Mouse (Mus musculus) stomach, embryonic 16.5 days (tissue): ENCODE measurements at regions not wholly inside any gene's neighbourhood (a gene's known extent, or its start where the extent isn't known, plus 50 kb on each side); places are given as distances from the start of the nearest gene placed in this dataset.

Experiments used
- ATAC-seq: fragments of 200-750 bp; cut with Nextera tagmentation; 2 replicates; pipeline ENCODE4 v1.8.0; 2017; ENCODE audit warnings: moderate number of reproducible peaks, moderate TSS enrichment; ENCODE audit not compliant: insufficient read depth, low FRiP score
- H3K27ac ChIP-seq: fragments of 300-500 bp; sonication (generic); 2 replicates; pipeline ENCODE4 v1.5.1; 2014; ENCODE audit warnings: low read length
- H3K27me3 ChIP-seq: fragments of 300-500 bp; sonication (generic); 2 replicates; pipeline ENCODE4 v1.6.1; 2014; ENCODE audit warnings: low read length, control low read depth, mixed read lengths; ENCODE audit not compliant: control insufficient read depth, insufficient read depth
- H3K36me3 ChIP-seq: fragments of 300-500 bp; sonication (generic); 2 replicates; pipeline ENCODE4 v1.6.1; 2014; ENCODE audit warnings: low read length; ENCODE audit not compliant: control insufficient read depth, insufficient read depth
- H3K4me1 ChIP-seq: fragments of 300-500 bp; sonication (generic); 2 replicates; pipeline ENCODE4 v1.6.1; 2014; ENCODE audit warnings: low read length, control low read depth, mixed read lengths; ENCODE audit not compliant: control insufficient read depth, insufficient read depth
- H3K4me2 ChIP-seq: fragments of 300-500 bp; sonication (generic); 2 replicates; pipeline ENCODE4 v1.6.1; 2014; ENCODE audit warnings: low read depth, low read length, mixed read lengths
- H3K4me3 ChIP-seq: fragments of 300-500 bp; sonication (generic); replicated peaks from 2 replicates; pipeline ENCODE4 v1.5.1; 2014; ENCODE audit warnings: mild to moderate bottlenecking, low read length
- H3K9ac ChIP-seq: fragments of 300-500 bp; sonication (generic); 2 replicates; pipeline ENCODE4 v1.6.1; 2014; ENCODE audit warnings: low read length
- H3K9me3 ChIP-seq: fragments of 300-500 bp; sonication (generic); replicated peaks from 2 replicates; pipeline ENCODE4 v1.6.1; 2016; ENCODE audit warnings: low read length, control low read depth; ENCODE audit not compliant: control insufficient read depth
- WGBS: fragments of 180-500 bp; shearing (Covaris S2); extraction: QIAGEN DNeasy Blood & Tissue Kit; methylation state at CpG from one replicate; pipeline ENCODE4 v1.1.7; 2014; 5-methylcytosine and 5-hydroxymethylcytosine counted together

DNA sequence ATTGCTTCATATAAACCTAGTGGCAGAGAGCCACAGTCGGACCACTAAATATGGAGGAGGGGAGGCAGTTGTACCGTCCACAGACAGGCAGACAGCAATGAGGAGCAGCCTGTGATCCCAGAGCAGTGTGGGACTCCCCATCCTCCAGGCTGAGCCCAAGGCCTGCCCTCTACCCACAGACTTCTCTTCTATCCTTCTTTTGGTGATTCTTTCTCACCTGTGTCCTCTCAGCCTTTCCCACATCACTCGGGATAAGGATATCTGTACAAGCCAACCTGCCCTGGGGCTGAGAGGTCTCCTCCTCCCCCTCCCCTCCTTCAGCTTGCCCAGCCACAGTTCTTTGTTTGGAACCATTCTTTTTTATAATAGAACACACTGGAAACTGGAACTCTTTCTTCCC is 158.8 kb upstream of the 1700066M21Rik start:
- no peak overlapping the region for H3K27ac ChIP-seq
- H3K9me3 ChIP-seq = no peaks in the 10 kb centered on the region
- H3K36me3 ChIP-seq = no peaks in the 10 kb centered on the region
- WGBS = 49% methylated on average over 3 of the region's 3 CpGs
- no peak overlapping the region for H3K4me2 ChIP-seq
- no peak for ATAC-seq
- no peak overlapping the region for H3K4me3 ChIP-seq
- H3K4me1 ChIP-seq = no peaks in the 10 kb centered on the region; the same call in 1 of the 2 replicates
- no peaks in the 10 kb centered on the region for H3K27me3 ChIP-seq
- H3K9ac ChIP-seq = no peak overlapping the region

DNA sequence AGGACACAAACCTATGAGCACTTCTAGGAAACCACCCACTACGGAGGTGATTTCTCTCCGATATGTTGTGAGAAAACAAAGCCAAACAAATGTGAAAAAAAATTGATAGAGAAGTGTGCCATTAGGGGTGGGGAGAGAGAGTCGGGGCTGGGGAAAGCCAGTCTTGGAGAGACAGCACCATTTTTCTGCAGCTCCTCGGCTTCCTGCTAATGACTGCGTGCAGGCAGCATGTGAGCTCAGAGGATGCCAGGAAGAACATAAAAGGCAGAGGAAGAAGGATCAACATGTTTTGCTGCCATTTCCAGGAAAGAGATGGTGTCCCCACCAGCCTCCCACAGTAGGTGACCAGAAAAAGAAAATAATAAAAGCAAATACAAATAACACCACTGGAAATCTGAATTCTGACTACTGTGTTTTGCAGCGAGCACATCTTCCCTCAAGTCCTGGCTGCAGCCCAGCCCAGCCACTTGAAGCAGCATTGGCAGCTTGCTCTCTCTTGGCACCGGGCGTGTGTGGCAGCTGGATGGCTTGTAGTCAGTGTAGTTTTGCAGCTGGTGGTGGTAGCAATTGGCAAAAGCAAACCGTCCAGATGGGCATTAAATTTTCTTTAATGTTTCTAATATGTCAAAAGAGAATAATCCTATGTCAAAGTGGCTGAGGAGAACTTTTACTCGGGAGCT is 152.9 kb upstream of the 1700066M21Rik start:
- H3K4me2 ChIP-seq = no peak overlapping the region
- no peak overlapping the region for H3K4me3 ChIP-seq
- H3K9ac ChIP-seq = no peak overlapping the region
- no peak for ATAC-seq
- no peaks in the 10 kb centered on the region for H3K36me3 ChIP-seq
- no peaks in the 10 kb centered on the region for H3K4me1 ChIP-seq
- H3K9me3 ChIP-seq = no peaks in the 10 kb centered on the region
- WGBS = 66% methylated on average over 10 of the region's 10 CpGs
- H3K27me3 ChIP-seq = no peaks in the 10 kb centered on the region
- no peak overlapping the region for H3K27ac ChIP-seq

DNA sequence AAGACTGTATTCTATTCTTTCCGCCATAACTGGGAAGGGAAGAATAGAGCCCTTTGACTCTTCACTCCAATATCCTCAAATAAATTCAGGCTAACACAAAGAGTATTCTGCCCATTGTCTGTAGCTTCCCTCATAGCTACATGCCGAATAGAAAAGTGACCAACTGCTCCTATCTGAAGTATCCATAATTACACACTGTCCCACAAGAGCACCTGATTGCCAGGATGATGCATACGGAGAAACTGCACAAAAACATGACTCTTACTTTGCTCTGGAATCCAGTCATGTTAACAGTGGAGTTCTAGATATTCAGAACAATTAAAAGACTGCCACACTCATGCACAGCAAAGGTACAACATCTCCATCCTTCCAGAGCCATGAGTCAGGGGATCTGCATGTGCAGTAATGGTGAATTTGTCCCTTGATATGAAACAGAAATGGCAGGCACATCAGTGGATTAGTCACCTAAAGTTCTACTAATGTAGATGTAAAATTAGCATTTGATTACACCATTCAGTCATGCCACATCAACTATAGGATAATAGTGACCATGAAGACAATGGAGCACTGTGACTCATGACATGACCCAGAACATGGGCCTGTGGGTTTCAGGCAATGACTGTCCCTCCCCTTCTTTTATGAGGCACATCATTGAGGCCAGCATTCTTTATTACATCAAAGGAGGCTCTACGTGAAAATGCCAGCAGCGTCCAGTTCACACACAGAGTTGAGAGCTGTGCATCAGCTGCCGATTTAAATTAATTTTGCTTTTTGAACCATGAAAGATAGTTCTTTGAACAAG is 133.6 kb upstream of the 1700066M21Rik start:
- Histone ChIP-seq H3K4me2 (no peak overlapping the region), H3K27me3 (no peaks in the 10 kb centered on the region; the same call in 1 of the 2 replicates), H3K4me3 (no peak overlapping the region), H3K36me3 (no peaks in the 10 kb centered on the region), H3K4me1 (no peaks in the 10 kb centered on the region), H3K9me3 (no peaks in the 10 kb centered on the region), H3K9ac (no peak overlapping the region), H3K27ac (no peak overlapping the region)
- 82% methylated on average over 6 of the region's 6 CpGs for WGBS
- ATAC-seq = no peak

DNA sequence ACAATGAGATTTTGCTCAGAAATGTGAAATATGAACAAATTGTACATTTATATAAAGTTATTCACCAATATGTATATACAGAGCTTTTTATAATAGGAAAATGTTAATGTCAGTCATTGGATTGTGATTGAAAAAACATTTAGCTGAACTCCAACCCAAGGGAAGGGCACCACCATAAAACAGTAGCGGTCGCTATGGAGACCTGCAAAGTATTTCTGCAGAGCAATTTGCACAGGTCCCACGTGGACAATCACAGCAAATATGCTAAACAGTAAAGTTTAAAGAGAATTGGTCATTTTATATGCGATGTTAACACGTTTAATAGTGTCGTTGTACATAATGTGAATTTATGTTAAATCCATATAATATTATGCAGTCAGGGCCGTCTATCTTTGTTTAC is 117.8 kb upstream of the 1700066M21Rik start:
- H3K9me3 ChIP-seq = no peaks in the 10 kb centered on the region
- H3K4me3 ChIP-seq = no peak overlapping the region
- no peak overlapping the region for H3K27ac ChIP-seq
- H3K4me2 ChIP-seq = no peak overlapping the region
- H3K36me3 ChIP-seq = no peaks in the 10 kb centered on the region
- H3K27me3 ChIP-seq = no peaks in the 10 kb centered on the region
- no peaks in the 10 kb centered on the region for H3K4me1 ChIP-seq
- 71% methylated on average over 7 of the region's 7 CpGs for WGBS
- ATAC-seq = no peak
- no peak overlapping the region for H3K9ac ChIP-seq

DNA sequence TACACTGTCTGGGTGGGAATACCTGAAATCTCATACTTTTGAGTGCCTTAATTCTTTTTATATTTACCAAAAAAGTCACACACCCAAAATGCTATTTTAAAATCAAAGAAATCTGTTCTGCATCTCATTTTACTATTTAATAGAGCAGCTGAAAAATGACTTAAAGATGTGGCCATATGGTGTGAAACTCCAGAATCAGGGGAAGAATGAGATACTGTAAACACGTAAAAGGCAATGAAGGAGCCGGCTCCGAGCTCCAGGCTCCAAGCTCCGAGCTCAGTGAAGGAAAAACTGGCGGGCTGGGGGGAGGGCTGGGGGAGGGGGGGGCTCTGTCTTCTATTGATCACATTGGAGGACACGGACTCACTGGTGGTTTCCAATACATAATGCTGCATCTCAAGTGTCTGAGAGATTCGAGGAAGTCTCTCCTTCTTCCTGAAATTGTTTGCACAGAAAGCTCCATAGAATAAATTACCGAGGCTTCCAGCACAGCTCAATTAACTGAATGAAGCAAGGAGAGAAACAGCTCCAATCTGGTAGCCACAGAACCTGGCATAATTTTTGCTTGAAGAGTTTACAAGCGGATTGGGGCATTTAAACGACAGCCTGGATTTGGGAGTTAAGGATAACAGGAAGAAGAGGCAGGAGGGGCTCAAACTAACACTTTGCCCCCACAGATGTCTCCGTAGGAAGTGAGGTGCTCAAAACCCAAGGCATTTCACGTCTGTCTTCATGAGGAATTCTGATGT is 112.2 kb upstream of the 1700066M21Rik start:
- no peak overlapping the region for H3K9ac ChIP-seq
- WGBS = 31% methylated on average over 12 of the region's 12 CpGs
- no peak overlapping the region for H3K4me3 ChIP-seq
- H3K4me1 ChIP-seq = 0 out of 2 replicates have a peak, but pooled peaks cover 11% of the 10 kb centered on the region
- H3K9me3 ChIP-seq = no peaks in the 10 kb centered on the region
- no peaks in the 10 kb centered on the region for H3K27me3 ChIP-seq
- ATAC-seq = no peak
- H3K36me3 ChIP-seq = no peaks in the 10 kb centered on the region
- H3K4me2 ChIP-seq = peak overlapping the region; percentile 32; the same call in 1 of the 2 replicates
- H3K27ac ChIP-seq = no peak overlapping the region

DNA sequence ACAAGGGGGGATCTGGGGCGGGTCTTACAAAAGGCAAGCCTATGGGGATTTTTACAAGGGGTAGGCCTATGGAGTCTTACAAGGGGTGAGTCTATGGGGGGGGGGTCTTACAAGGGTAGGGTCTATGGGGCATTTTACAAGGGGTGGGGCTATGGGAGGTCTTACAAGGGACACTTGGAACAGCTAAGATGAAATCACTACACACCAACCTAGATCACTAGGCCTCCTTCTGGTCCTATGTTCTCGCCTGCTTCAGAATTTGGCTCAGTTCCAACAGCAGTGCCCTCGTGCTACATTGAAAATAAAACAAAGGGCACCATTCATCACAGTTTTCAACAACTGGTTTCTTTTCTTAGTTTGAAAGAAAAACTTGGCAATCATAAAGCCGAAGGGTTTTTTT is 110.7 kb upstream of the 1700066M21Rik start:
- H3K27me3 ChIP-seq = no peaks in the 10 kb centered on the region
- no peak overlapping the region for H3K4me3 ChIP-seq
- no peaks in the 10 kb centered on the region for H3K36me3 ChIP-seq
- 0 out of 2 replicates have a peak, but pooled peaks cover 11% of the 10 kb centered on the region for H3K4me1 ChIP-seq
- no peak overlapping the region for H3K9ac ChIP-seq
- H3K4me2 ChIP-seq = no peak overlapping the region
- H3K9me3 ChIP-seq = no peaks in the 10 kb centered on the region
- no peak overlapping the region for H3K27ac ChIP-seq
- ATAC-seq = peak; percentile 62; the same call in 1 of the 2 replicates
- WGBS = 44% methylated on average over 4 of the region's 4 CpGs

DNA sequence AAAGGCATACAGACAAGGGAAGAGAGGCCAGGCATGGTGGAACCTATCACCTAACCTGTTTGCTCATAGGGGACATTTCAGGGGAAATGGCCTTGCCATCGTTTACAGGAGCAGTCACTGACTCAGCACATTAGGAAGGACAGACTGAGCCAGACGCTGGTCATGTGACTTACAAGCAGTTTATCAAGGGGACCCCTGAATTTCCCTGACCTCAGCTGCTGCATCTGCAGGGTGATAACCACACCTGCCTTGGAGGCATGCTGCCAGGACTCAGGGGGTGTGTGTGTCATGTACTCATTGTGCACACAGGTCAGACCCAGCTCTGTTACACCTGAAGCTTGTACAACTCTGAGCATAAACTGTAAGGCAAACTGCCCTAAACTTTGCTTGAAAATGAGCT is 109.6 kb upstream of the 1700066M21Rik start:
- H3K4me1 ChIP-seq = 0 out of 2 replicates have a peak, but pooled peaks cover 11% of the 10 kb centered on the region
- H3K36me3 ChIP-seq = no peaks in the 10 kb centered on the region
- no peaks in the 10 kb centered on the region for H3K9me3 ChIP-seq
- no peaks in the 10 kb centered on the region for H3K27me3 ChIP-seq
- WGBS = 28% methylated on average over 2 of the region's 2 CpGs
- no peak overlapping the region for H3K4me3 ChIP-seq
- H3K4me2 ChIP-seq = no peak overlapping the region
- no peak overlapping the region for H3K9ac ChIP-seq
- H3K27ac ChIP-seq = no peak overlapping the region
- ATAC-seq = peak; percentile 49

DNA sequence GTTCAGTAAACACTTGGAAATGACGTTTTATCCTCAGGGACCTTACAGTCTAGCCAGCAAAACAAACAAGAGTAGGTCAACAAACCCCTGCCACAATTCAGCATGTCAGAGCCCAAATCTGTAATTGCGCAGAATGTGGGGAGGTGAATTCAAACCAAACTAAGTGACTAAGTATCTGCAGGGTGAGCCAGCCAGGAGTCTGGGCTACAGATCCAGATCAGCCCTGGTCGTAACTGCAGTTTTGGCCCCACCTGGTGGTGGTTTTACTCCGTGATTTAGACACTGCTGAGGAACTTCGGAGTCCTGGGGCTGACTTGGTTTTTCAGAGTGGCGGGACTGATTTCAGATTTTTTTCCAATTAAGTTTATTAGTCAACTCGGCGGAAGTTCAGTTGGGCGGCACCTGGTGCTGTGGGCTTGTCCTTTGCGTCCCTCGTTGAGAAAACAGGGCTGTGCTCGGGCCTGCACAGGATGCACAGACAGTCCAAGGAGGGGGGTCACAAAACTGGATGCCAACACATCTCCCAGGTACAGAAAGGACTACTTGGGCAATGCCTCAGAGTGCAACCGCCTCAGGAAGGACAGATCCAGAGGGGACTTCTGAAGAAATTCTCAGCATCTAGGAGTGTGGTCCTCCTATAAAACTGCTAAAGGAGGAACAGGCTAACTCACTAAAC is 107.6 kb upstream of the 1700066M21Rik start:
- no peak overlapping the region for H3K4me2 ChIP-seq
- H3K27me3 ChIP-seq = no peaks in the 10 kb centered on the region
- no peaks in the 10 kb centered on the region for H3K9me3 ChIP-seq
- H3K9ac ChIP-seq = no peak overlapping the region
- peak; percentile 67; the same call in 1 of the 2 replicates for ATAC-seq
- no peak overlapping the region for H3K27ac ChIP-seq
- no peaks in the 10 kb centered on the region for H3K36me3 ChIP-seq
- H3K4me3 ChIP-seq = no peak overlapping the region
- 0 out of 2 replicates have a peak, but pooled peaks cover 11% of the 10 kb centered on the region for H3K4me1 ChIP-seq
- WGBS = 40% methylated on average over 13 of the region's 13 CpGs
